Mouse (Mus musculus): ENCODE measurements at regions not wholly inside any gene's neighbourhood (a gene's known extent, or its start where the extent isn't known, plus 50 kb on each side); places are given as distances from the start of the nearest gene placed in this dataset.

GRCm38 (mm10) chr6:117245849-117246248 lies 77.5 kb downstream of the Cxcl12 start:
- H3K4me3 ChIP-seq (replicated peaks in 1 of 3; ENCODE audit: low read depth in 2 of 3, low read length in 2 of 3, poor library complexity in 1 of 3) = no peak overlapping the region
- H3K9me3 ChIP-seq (replicated peaks; ENCODE audit: low read length) = no peaks in the 10 kb centered on the region
- H3K79me2 ChIP-seq (replicated peaks; ENCODE audit: control insufficient read depth, extremely low read depth, insufficient read depth, poor library complexity, severe bottlenecking) = no peaks in the 10 kb centered on the region
- no peak for DNase-seq (ENCODE audit: extremely low read depth)
- H3K4me1 ChIP-seq (ENCODE audit: control insufficient read depth in 1 of 2, insufficient read depth in 2 of 2) = peaks cover 5 to 32% of the 10 kb centered on the region in 2 experiments; a peak in 3 of 4 replicates
- H3K36me3 ChIP-seq (replicated peaks in 1 of 2; ENCODE audit: control insufficient read depth in 1 of 2, insufficient read depth in 1 of 2, low read length in 1 of 2) = no peaks in the 10 kb centered on the region
- dilution Hi-C loops (cut with MboI; ENCODE audit: extremely low pct_ligation_motif_present, extremely low pct_unique_long_range_greater_than_20kb, low sequenced_read_pairs) = no loop called here
- H3K27me3 ChIP-seq (replicated peaks) = peaks cover 4% of the 10 kb centered on the region
- no peak overlapping the region for H3K9ac ChIP-seq (ENCODE audit: insufficient read depth, low read depth)
- no peak overlapping the region for H3K27ac ChIP-seq (ENCODE audit: insufficient read depth, low read depth)
- TF ChIP-seq EP300 (IDR thresholded peaks at IDR 0.05; ENCODE audit: low read length) = no peak
- TF ChIP-seq USF1 (IDR thresholded peaks at IDR 0.05; ENCODE audit: low read depth, low read length) = no peak
- TF ChIP-seq ZNF384 (IDR thresholded peaks at IDR 0.05; ENCODE audit: low read depth, low read length) = no peak
- TF ChIP-seq ELF1 (IDR thresholded peaks at IDR 0.05; ENCODE audit: low read depth, low read length) = no peak
- TF ChIP-seq NELFE (IDR thresholded peaks at IDR 0.05; ENCODE audit: low read depth, low read length) = no peak
- TF ChIP-seq POLR2A (IDR thresholded peaks at IDR 0.05; ENCODE audit: low read depth, low read length) = no peak
- no peak for TF ChIP-seq NRF1 (IDR thresholded peaks at IDR 0.05; ENCODE audit: low read depth, low read length)
- TF ChIP-seq KAT2A (IDR thresholded peaks at IDR 0.05; ENCODE audit: insufficient replicate concordance, low read length) = no peak
- no peak for TF ChIP-seq RCOR1 (conservative IDR thresholded peaks at IDR 0.05; ENCODE audit: low read depth, low read length)
- TF ChIP-seq MYC (IDR thresholded peaks at IDR 0.05; ENCODE audit: low read depth, low read length) = no peak
- TF ChIP-seq IRF4 (IDR thresholded peaks at IDR 0.05; ENCODE audit: low read depth, low read length) = no peak
- no peak for TF ChIP-seq RAD21 (IDR thresholded peaks at IDR 0.05; ENCODE audit: low read depth, low read length)
- no peak for TF ChIP-seq TCF12 (IDR thresholded peaks at IDR 0.05; ENCODE audit: low read depth, low read length)
- no peak for TF ChIP-seq CHD1 (IDR thresholded peaks at IDR 0.05; ENCODE audit: low read depth, low read length)
- TF ChIP-seq ZC3H11A (IDR thresholded peaks at IDR 0.05; ENCODE audit: low read depth, low read length) = no peak
- TF ChIP-seq MAFK (IDR thresholded peaks at IDR 0.05; ENCODE audit: insufficient replicate concordance, low read length) = no peak
- no peak for TF ChIP-seq UBTF (IDR thresholded peaks at IDR 0.05; ENCODE audit: low read depth, low read length)
- TF ChIP-seq ZKSCAN1 (IDR thresholded peaks at IDR 0.05; ENCODE audit: borderline replicate concordance, low read depth, low read length) = no peak
- TF ChIP-seq MAZ (IDR thresholded peaks at IDR 0.05; ENCODE audit: low read depth, low read length) = no peak
- in situ Hi-C loops (cut with MboI; ENCODE audit: low pct_ligation_motif_present, low pct_unique_long_range_greater_than_20kb, low sequenced_read_pairs) = no loop called here
- H3K4me2 ChIP-seq (ENCODE audit: insufficient read depth, low read depth, poor library complexity, severe bottlenecking) = no peak overlapping the region

- in situ Hi-C loops (cut with MboI; ENCODE audit: low pct_ligation_motif_present, low pct_unique_long_range_greater_than_20kb, low sequenced_read_pairs) (no loop called here), dilution Hi-C loops (cut with MboI; ENCODE audit: extremely low pct_ligation_motif_present, extremely low pct_unique_long_range_greater_than_20kb, low sequenced_read_pairs) (no loop called here)
- peaks cover 5 to 31% of the 10 kb centered on the region in 2 experiments; a peak in 3 of 4 replicates for H3K4me1 ChIP-seq (ENCODE audit: control insufficient read depth in 1 of 2, insufficient read depth in 2 of 2)
- H3K4me2 ChIP-seq (ENCODE audit: insufficient read depth, low read depth, poor library complexity, severe bottlenecking) = 0 out of 2 replicates have a peak overlapping the region, but pooled peaks have one; percentile 27
- no peaks in the 10 kb centered on the region for H3K79me2 ChIP-seq (replicated peaks; ENCODE audit: control insufficient read depth, extremely low read depth, insufficient read depth, poor library complexity, severe bottlenecking)
- peak; percentile 61 for DNase-seq (ENCODE audit: extremely low read depth)
- no peaks in the 10 kb centered on the region for H3K9me3 ChIP-seq (replicated peaks; ENCODE audit: low read length)
- H3K27me3 ChIP-seq (replicated peaks) = no peaks in the 10 kb centered on the region
- no peak overlapping the region for H3K27ac ChIP-seq (ENCODE audit: insufficient read depth, low read depth)
- H3K4me3 ChIP-seq (replicated peaks in 1 of 3; ENCODE audit: low read depth in 2 of 3, low read length in 2 of 3, poor library complexity in 1 of 3) = peak overlapping the region in 1 of 3 experiments; percentile 24
- no peaks in the 10 kb centered on the region for H3K36me3 ChIP-seq (replicated peaks in 1 of 2; ENCODE audit: control insufficient read depth in 1 of 2, insufficient read depth in 1 of 2, low read length in 1 of 2)
- TF ChIP-seq CTCF (conservative IDR thresholded peaks at IDR 0.05 in 1 of 2, IDR thresholded peaks at IDR 0.05 in 1 of 2; ENCODE audit: low read depth in 2 of 2, low read length in 2 of 2) = peak; percentile 65 to 80
- TF ChIP-seq ZNF384 (IDR thresholded peaks at IDR 0.05; ENCODE audit: low read depth, low read length) = no peak
- TF ChIP-seq CHD2 (IDR thresholded peaks at IDR 0.05; ENCODE audit: low read length) = no peak
- no peak for TF ChIP-seq MYC (IDR thresholded peaks at IDR 0.05; ENCODE audit: low read depth, low read length)
- TF ChIP-seq IRF4 (IDR thresholded peaks at IDR 0.05; ENCODE audit: low read depth, low read length) = no peak
- TF ChIP-seq PAX5 (IDR thresholded peaks at IDR 0.05; ENCODE audit: low read length) = no peak
- no peak for TF ChIP-seq ZC3H11A (IDR thresholded peaks at IDR 0.05; ENCODE audit: low read depth, low read length)
- no peak for TF ChIP-seq MAZ (IDR thresholded peaks at IDR 0.05; ENCODE audit: low read depth, low read length)
- TF ChIP-seq EP300 (IDR thresholded peaks at IDR 0.05; ENCODE audit: low read length) = no peak
- no peak for TF ChIP-seq TBP (conservative IDR thresholded peaks at IDR 0.05; ENCODE audit: low read depth, low read length)
- no peak for TF ChIP-seq RCOR1 (conservative IDR thresholded peaks at IDR 0.05; ENCODE audit: low read depth, low read length)
- no peak for TF ChIP-seq POLR2AphosphoS2 (IDR thresholded peaks at IDR 0.05; ENCODE audit: low read depth, low read length)
- no peak for TF ChIP-seq MXI1 (IDR thresholded peaks at IDR 0.05; ENCODE audit: low read depth, low read length)
- TF ChIP-seq NELFE (IDR thresholded peaks at IDR 0.05; ENCODE audit: low read depth, low read length) = no peak
- no peak for TF ChIP-seq POLR2A (IDR thresholded peaks at IDR 0.05; ENCODE audit: low read depth, low read length)
- no peak for TF ChIP-seq NRF1 (IDR thresholded peaks at IDR 0.05; ENCODE audit: low read depth, low read length)
- TF ChIP-seq RAD21 (IDR thresholded peaks at IDR 0.05; ENCODE audit: low read depth, low read length) = peak; percentile 39
- TF ChIP-seq ZKSCAN1 (IDR thresholded peaks at IDR 0.05; ENCODE audit: borderline replicate concordance, low read depth, low read length) = no peak
- no peak for TF ChIP-seq E2F4 (IDR thresholded peaks at IDR 0.05; ENCODE audit: insufficient replicate concordance, low read depth, low read length)
- no peak for TF ChIP-seq ELF1 (IDR thresholded peaks at IDR 0.05; ENCODE audit: low read depth, low read length)
- no peak for TF ChIP-seq TCF12 (IDR thresholded peaks at IDR 0.05; ENCODE audit: low read depth, low read length)
- TF ChIP-seq SMC3 (IDR thresholded peaks at IDR 0.05; ENCODE audit: low read depth, low read length) = peak; percentile 66
- no peak for TF ChIP-seq HCFC1 (IDR thresholded peaks at IDR 0.05; ENCODE audit: low read depth, low read length)
- TF ChIP-seq SIN3A (IDR thresholded peaks at IDR 0.05; ENCODE audit: low read length) = no peak
- no peak for TF ChIP-seq ETS1 (conservative IDR thresholded peaks at IDR 0.05; ENCODE audit: low read depth, low read length)
- no peak overlapping the region for H3K9ac ChIP-seq (ENCODE audit: insufficient read depth, low read depth)
Measured at GRCm38 (mm10) chr6:117249230-117249921, 81.0 kb downstream of the Cxcl12 start.
